Mouse (Mus musculus) cerebellum, postnatal 25 days (tissue): ENCODE data around the gene 4930518I15Rik.
A peak's percentile ranks its signal among the peaks of the same experiment; 100 is the strongest.
"Not testable (repeated sequence)": the region's sequence is repeated elsewhere in the genome, so short reads cannot be mapped to it uniquely, and the experiment has no call there.

Experiments
- DNase-seq, 2 experiments: peaks; one replicate each; pipeline ENCODE4 v3.0.0; 2021; ENCODE audit warnings: mixed read lengths in 2 of 2

4930518I15Rik gene

DNA sequence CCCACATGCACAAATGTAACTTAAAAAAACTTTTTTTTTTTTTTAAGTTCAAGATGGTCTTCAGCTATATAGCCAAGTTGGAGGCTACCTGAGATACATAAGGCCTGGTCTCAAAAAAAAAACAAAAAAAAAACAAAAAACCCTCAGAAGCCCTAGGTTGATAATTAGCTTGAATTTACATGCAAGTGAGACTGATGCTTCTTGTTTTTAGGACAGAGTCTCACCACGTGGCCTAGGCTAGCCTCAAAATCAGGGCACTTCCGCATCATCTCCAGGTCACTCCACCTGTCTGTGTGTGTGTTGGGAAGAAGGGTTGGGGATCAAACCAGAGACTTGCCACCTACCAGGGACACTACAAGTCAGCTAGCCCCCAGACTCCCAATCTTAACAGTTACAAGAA lies at the start of gene 4930518I15Rik:
4930518I15Rik (minus strand) TSS at position 112 of the 400 bp plus-strand sequence.
- DNase-seq, result no peak

GRCm38 (mm10) chr2:156905931-156906330 lies 48.2 kb upstream of the 4930518I15Rik start:
- peak; percentile 80 to 81 for DNase-seq

GRCm38 (mm10) chr2:156904976-156905717 lies 47.4 kb upstream of the 4930518I15Rik start:
- peak; percentile 80 to 88 for DNase-seq

- peak in 1 of 2 experiments; percentile 53 for DNase-seq
Observed at GRCm38 (mm10) chr2:156903367-156903766, 45.6 kb upstream of the 4930518I15Rik start.

- not testable (repeated sequence) for DNase-seq
Observed at GRCm38 (mm10) chr2:156902411-156902810, 44.7 kb upstream of the 4930518I15Rik start.

DNA sequence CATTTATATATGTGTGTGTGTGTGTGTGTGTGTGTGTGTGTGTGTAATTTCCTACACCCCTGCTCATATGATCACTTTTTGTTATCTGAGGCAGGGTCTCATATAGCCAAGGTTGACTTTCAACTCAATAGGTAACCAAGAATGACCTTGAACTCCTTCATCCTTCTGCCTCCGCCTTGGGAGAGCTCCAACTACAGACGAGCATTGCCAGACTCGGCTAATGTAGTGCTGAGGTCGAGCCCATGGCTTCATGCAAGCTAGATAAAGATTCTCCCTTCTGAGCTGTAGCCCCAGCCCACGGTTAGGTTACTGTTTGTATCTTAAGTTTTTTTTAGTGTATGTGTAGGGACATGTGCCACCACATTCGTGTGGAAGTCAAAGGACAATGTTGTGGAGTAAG lies 44.1 kb upstream of the 4930518I15Rik start:
- no peak for DNase-seq

DNA sequence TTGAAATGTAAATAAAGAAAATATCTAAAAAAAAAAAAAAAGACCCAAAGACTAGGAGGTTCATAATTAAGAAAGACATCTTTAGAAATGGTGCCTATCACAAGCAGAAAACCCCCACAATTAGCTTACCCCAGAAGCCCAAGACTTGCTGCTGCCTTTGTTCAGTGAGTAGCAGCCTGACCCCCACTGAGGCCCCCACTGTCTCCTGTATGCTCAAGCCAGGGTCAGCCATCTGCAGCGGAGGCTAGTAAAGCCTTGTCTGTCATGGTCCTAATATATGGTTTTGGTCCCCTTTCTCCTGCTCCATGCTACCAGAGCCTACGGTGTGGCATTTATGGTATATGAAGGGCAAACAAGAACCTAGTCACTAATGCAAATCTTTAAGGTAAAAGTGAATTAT lies 43.6 kb upstream of the 4930518I15Rik start:
- DNase-seq, result no peak

GRCm38 (mm10) chr2:156899184-156899583 lies 41.4 kb upstream of the 4930518I15Rik start:
- no peak for DNase-seq

GRCm38 (mm10) chr2:156898374-156898773 lies 40.6 kb upstream of the 4930518I15Rik start:
- DNase-seq, result no peak

DNA sequence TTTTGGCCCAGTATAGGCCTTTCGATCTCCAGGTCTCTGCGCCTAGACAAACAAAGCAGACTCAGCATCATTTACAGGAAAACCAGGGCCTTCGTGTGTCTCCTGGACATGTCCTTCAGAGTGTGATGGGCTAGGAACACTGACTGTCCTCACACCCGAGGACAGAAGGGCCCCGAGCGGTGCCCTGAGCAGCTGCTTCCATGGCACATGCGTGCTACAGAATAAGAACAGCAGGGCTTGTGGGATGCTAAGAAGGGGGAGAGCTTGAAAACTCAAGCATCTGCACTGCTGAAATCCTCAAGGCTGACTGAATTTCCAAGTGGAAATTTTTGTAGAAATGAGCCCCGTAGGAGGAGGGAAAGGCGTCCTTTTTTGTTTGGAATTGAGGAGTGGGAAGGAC lies 39.3 kb upstream of the 4930518I15Rik start:
- no peak for DNase-seq

DNA sequence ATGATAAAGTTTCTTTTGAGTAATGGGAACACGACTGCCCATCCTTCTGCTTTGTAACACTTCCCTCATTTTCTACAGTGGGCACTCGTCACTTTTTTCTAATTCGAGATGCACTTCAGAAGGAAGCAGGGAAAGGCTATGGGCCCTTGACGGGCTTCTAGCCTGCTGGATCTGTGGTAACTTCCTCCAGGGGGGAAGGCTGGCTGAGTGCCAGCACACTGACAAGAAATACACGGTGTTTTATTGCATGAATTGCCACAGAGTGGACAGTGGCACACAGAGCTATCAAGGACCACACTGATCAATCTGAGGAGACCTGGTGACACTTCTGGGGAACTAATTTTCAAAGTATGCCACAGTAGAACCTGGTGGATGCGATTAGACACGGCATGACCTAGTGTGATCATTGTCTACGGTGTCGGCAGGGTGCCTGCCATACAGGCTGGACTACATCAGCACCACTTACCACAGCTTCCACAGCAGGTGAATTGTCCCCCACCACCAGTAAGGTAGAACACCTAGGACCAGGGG lies 38.7 kb upstream of the 4930518I15Rik start:
- no peak for DNase-seq

- DNase-seq, result no peak
Observed at GRCm38 (mm10) chr2:156894496-156895265, 36.9 kb upstream of the 4930518I15Rik start.

GRCm38 (mm10) chr2:156892821-156893220 lies 35.1 kb upstream of the 4930518I15Rik start:
- DNase-seq, result no peak

- no peak for DNase-seq
Observed at GRCm38 (mm10) chr2:156892240-156892639, 34.5 kb upstream of the 4930518I15Rik start.

- no peak for DNase-seq
Observed at GRCm38 (mm10) chr2:156888490-156888889, 30.7 kb upstream of the 4930518I15Rik start.

- DNase-seq, result no peak
Observed at GRCm38 (mm10) chr2:156887017-156887416, 29.3 kb upstream of the 4930518I15Rik start, which contains the start of gene Sla2. Sla2 (minus strand) TSS chr2:156887192.

- no peak for DNase-seq
Observed at GRCm38 (mm10) chr2:156886084-156886631, 28.4 kb upstream of the 4930518I15Rik start.

DNA sequence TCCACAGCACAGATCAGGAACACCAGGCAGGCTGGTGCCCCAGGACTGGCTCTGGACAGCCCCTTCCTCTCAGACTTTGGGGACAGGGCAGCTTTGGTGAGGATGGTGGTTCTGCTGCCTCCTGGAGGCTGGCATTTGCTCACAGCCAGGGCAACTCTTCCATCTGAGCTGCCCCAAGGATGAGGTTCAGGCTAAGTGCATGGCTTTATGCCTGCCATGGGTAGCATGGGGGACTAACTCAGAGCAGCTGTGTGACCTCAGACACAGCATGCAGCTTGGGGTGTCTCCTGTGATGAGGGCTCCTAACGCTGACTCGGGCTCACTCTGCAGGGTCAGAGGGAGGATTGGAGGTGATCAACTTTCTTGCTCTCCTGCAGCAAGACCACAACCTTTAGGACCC lies 27.9 kb upstream of the 4930518I15Rik start:
- not testable (repeated sequence) for DNase-seq

GRCm38 (mm10) chr2:156884396-156885211 lies 26.9 kb upstream of the 4930518I15Rik start:
- DNase-seq, result peak in 1 of 2 experiments; percentile 58

- DNase-seq, result no peak
Observed at GRCm38 (mm10) chr2:156882431-156883001, 24.8 kb upstream of the 4930518I15Rik start.

- peak in 1 of 2 experiments; percentile 28 for DNase-seq
Observed at GRCm38 (mm10) chr2:156879541-156879940, 21.8 kb upstream of the 4930518I15Rik start.

- no peak for DNase-seq
Observed at GRCm38 (mm10) chr2:156877726-156878125, 20.0 kb upstream of the 4930518I15Rik start.
